Mouse (Mus musculus): ENCODE results near the gene Tdg. TPM values are rescaled to one million over a fixed set of nuclear protein-coding genes. Genes with fewer than 3 reads are reported as not detected.

The Tdg gene
- total RNA-seq, 2 experiments from 2014 or later, result 16.5 to 16.7 TPM

DNA sequence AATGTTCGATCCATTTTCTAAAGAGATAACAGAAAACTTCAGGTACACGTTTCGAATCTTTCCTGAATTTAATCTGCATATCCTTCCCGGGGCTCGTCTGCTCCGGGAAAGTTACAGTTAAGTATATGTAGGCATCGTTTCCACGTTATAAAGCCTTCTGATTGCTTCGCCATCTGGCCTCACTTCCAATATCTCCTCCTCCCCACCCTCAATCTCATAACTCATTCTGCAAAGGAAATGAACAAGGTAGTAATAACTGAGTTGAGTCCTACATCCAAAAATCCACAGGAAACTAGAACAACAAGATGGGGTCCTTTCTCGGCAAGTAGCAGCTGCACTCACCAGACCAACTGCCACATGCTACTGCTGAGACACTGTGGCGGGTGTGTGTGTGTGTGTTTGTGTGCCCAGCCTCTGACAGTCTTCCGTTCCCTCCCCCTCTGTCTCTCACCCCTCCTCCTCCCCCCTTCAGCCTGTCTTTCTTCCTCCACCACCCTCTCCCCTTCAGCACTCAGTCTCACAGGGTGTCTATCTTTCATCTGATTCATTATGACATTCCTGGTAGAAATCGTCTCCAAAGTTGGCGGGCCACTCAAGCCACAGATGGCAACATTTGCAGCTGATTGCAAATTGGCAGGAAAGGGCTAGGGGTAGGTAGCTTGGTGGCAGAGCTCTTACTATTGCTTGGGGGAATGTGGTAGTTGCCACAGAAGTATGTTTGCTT is 32.8 kb downstream of the Tdg start:
- DNase-seq, result no peak

DNA sequence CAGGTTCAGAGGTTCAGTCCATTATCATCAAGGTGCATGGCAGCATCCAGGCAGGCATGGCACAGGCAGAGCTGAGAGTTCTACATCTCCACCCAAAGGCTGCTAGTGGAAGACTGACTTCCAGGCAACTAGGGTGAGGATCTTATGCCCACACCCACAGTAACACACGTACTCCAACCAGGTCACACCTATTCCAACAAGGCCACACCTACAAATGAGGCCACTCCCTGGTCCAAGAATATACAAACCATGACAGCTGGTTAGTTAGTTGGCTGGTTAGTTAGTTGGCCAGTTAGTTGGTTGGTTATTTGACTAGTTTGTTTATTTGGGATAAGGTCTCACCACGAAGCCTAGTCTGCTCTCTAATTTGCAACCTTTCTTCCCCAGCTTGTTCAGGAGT is 33.7 kb downstream of the Tdg start:
- DNase-seq, result no peak

DNA sequence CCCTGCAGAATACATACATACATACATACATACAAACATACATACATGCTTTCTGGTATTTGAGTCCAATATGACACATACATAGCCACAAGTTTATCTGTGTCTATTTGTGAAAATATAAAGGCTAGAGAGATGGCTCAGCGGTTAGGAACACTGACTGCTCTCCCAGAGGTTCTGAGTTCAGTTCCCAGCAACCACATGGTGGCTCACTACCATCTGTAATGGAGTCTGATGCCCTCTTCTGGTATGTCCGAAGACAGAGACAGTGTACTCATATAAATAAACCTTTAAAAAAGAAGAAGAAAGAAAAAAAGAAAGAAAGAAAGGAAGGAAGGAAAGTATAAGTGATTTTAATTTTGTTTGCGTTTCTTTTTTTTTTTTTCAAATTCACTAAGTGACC is 36.3 kb downstream of the Tdg start:
- DNase-seq, result no peak

DNA sequence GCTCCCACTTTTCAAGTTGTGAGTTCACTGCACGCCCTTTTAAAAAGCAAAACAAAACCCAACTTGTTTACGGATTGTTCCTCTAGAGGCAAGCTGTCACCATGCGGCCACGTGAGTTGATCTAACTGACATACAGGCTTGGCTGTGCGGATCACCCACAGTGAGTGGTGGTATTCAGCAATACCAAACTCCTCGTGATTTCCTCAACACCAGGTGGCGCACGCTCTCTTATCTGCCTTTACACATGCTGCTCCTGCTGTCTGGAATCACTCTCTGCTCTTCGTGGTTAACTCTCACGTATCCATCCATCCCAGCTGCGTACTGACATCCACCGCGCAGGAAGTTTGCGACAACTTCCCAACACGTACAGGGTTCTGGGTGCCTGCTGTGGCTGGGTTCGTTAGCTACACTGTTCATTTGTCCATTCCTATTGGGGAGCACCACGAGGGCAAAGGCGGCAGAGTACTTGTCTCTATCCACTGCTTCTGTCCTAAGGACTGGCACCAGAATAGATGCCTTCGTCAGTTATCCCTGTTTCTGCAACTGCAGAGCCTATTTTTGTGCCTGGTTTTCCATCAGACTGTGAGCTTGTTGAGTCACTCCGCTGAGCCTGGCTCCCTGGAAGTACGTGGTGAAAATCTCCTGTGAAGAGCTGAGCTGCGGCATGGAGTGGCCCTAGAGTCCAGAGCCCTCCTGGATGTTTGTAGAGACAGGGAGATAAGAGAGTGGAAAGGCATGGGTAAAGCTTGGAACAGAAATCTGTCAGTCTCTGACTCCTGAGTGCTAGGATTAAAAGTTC is 37.0 kb downstream of the Tdg start:
- DNase-seq, result peak; percentile 65

DNA sequence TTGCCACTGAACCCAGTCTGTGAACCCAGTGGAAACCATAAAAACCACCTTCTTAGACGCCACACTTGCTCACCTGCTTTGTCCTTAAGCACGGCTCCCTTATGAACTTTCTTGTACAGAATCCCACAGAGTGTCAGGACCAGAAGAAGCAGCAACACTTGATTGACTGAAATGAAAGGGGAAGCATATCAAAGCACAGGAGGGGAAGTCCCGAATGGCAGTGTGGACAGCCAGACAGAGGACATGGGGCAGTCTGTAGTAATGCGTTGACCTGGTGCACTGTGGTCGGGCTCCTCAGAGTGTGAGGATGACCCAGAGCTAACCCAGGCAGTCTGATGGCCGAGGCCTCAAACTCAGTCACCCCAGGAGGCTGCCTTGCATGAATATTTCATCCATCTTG is 40.6 kb downstream of the Tdg start:
- no peak for DNase-seq

DNA sequence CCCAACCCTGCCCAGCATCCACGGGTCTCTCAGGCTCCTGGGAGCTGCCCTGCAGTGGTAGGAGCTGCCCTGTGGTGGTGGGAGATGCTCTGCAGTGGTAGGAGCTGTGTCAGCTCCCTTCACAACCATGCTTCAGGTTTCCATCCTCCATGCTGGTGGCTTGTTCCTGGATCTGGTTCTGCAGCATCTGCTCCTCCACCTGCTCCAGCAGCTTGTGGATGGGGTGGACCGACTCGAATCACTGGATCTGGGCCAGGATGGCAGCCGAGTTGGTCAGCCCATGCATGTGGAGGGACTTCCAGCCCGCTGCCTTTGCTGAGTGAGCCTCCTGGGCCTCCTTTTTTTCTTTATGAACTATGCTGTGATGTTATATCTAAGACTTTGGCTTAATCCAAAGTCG is 47.3 kb downstream of the Tdg start:
- DNase-seq, result no peak

DNA sequence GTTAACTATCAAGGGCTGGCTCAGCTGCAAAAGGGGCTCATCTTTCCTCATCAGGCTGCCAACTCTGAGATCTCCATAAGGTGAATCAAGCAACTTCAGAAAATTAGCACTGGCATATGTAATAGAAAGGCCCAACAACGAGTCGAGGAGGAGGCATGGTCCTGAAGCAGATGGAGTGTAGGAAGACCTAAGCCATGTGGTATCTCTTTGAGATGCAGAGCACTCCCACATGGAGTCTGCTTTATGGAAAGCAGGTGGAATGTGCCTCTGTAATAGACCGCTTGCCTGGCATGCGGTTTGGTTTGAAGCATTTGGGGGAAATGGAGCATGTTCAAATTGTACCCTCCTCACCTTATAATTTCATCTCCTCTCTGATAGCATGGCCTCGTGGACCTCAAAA is 51.1 kb downstream of the Tdg start:
- DNase-seq, result no peak

DNA sequence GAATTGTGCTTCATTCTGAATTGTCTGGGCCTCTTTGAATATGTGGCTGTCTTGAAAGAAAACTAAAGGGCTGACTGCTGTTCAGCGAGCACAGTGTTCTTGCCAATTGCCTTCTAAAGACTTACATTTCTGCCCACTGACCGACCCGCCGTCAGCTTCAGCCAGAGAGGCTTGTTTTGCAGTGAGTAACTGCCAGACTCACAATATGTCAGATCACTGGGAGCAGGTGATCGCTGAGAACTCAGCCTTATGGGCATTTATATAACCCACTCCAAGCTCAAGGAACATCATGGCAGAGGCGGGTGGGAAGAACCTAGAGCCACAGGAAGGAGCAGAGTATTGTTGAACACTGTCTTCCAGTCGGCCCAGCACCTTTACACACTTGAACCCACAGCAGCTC is 52.0 kb downstream of the Tdg start:
- no peak for DNase-seq

DNA sequence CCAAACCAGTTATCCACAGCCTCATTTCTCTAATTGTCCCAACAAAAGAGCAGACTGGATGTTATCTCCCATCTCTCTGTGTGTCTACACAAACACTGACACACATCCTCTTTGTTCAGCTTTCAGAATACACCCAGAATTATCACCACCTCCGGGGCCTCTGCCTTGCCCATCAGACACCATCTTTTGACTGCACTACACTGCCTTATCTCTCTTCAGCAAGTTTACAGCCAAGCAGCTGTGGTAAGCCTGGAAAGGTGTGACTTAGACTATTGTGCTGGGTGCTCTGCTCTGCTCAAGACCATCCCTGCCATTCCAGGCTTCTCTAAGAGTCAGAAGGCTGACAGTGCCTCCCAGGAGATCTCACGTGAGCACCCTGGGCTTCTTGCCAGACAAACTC is 55.8 kb downstream of the Tdg start:
- DNase-seq, result no peak

DNA sequence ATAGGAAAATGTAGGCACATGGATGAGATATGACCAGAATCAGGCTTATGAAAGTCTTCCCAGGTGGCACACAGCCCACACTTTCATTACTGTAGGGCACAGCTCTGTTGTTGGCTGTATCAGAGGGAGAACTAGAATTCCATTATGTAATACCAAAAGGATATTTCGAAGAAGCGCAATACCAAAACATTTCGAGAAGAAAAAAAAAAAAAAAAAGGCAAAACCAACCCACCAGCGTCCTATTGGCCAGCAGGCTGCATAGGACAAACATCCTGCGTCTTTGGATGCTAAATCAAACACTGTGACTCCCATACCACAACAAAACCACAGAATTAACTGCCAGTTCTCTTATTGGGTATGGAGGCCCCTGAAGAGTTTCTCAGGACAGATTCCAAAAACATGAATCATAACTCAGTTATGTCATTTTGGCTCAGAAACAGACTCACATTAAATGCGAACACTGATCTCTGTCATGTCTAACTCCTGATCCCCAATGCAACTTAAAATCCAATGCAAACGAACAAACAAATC is 60.1 kb downstream of the Tdg start:
- DNase-seq, result peak; percentile 27

DNA sequence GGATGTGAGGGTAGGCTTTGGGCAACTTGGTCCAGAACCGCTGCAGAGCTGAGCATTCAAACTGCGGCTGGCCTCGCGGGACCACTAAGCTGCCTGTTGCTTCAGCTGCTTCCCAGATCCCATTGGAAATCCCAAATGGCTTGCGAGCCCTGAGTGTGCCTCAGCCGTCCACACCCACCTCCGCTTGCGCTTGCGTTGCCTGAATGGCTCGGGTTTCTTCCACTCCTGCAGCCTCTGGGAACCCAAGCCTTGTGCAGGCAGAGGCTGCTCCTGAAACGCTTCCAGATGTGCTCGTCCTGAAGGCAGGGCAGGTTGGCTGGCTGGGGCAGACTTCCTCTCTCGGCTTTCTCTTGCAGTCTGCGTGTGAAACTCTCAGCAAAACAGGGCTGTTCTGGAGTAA is 60.9 kb downstream of the Tdg start, which contains the start of gene Glt8d2:
Gene Glt8d2, minus strand, starts transcription at position 157 of the 400 bp plus-strand sequence.
- DNase-seq, result peak; percentile 85

DNA sequence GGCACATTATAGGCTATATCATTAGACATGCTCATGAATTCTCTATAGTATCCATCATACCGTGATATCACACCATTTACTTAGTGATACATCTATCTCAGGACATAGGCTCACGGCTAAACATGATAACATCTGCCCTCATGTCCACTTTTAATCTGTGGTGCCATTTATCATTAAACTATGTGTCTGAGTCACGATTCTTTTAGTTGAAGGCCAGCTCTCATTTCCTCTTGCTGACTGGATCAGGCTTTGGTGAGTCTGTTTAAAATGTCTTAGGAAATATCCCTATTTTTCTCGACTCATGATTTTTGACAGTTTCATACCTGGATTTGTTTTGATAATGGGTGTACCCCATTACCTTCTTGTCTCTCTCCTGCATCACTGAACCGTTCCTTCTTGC is 66.3 kb downstream of the Tdg start, which contains the start of gene Hcfc2:
Gene Hcfc2, plus strand, starts transcription at position 205 of the 400 bp plus-strand sequence.
- no peak for DNase-seq

DNA sequence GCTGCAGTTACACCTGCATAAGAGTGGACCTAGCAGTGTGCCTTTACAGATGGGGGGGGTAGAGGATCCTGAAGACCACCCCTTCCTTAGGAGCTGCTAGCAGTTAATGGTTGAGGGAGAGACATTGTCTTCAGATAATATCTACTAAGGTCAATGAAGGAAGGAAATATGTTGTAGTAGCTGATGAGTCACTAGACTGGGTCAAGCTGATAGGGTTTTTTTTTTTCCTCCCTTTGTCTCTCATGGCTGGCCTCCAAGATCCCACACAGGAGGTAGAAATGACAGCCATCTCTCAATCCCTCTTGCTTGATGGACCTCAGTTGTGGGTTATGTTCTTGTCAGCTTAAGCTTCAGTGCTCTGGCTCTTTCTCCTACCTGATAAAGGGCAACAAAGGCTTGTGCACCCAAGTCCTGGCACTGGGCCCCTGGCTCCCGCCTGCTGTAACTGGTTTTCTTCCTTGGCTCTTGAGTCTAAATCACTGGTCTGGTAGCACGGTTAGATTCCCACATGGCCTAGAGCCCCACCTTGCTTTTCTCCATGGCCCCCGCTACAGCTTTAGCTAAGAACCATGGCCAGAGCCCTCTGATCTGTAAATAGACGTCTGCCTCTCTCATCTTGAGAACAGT is 66.9 kb downstream of the Tdg start:
- DNase-seq, result no peak

DNA sequence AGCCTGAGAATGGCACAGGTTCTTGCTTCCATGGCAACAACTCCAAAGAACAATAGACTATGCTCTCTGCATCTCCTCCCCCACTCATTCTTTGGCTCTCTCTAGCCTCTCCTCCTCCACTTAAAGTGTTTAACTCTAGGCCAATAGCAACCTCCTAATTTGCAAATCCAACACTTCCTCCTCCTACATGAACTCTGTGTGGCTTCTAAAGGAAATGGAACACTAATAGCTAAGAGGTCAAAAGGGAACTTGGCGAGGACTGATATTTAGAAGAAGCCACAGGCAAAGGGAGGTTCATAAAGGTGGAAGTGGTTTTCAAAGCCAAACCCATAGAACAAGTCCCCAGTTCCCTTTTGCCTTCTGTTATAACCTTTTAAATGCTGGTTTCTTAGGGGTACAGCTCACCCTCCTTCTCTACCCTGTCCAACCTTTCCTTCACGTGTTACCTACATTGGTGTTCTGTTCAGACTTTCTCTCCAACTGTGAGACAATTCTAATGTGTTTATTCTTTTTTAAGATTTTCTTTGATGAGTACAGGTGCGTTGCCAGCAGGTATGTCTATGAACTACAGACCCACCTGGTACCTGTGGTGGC is 67.8 kb downstream of the Tdg start:
- DNase-seq, result no peak

DNA sequence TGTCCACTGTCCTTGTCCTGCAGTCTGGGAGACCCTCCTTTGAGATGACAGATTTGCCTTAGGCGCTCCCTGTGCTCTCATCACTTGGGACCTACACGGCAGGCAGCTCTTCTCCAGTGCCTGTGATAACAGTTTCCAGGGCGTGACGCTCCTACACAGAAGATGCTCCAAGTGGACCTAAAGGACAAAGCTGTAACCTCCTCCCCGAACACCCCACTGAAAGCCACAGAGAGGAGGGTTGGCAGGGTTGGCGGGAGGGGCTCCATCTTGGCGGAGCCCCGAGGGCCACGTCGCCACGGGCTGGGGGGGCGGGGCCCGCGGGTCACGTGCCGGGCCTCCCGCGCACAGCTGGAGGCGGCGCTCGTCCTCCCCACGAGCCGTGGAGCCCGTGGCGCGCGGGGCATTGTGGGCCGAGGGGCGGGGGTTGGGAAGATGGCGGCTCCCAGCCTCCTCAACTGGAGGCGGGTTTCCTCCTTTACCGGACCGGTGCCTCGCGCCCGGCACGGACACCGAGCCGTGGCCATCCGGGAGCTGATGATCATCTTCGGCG is 69.2 kb downstream of the Tdg start:
- DNase-seq, result peak; percentile 90

DNA sequence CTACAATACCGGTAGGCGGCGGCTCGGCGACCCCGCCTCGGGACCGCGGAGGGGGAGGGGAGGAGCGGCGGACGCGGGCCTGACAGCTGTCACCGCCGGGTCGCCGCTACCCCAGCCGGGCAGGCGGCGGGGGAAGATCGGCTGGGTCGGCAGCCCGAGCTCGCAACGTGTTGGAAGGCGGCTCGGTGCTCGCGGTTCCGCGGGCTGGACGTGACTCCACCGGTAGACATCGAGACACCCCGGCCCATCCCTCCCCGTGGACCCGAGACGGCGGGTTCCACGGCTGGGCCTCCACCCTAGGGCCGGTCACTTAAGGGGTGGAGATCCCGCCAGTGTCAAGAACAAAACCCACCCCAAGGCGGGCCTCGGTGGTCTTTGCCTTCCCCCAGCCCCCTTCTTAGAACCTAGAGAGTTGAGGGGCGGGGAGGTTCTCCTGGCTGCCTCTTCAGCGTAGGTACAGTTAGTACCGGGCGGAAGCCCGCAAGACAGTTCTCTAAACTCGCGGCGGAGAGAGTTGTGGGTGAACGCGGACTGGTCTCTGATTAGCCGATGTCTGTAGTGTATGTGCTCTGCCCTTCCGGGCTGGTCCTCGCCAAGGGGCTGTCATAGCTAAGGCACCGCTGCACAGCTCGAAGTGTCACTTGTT is 69.8 kb downstream of the Tdg start:
- DNase-seq, result no peak

Other genes starting within 250 kb of the Tdg start
- gene Gm1553, start 137.2 kb upstream of the Tdg start, total RNA-seq (2021), result not detected
- 10 to 100 TPM; 28.8 to 30.7 TPM for gene 1190007I07Rik, start 6.6 kb upstream of the Tdg start, total RNA-seq (2021)
- 1 to 10 TPM; 2.2 to 3.2 TPM for gene Glt8d2, start 60.8 kb downstream of the Tdg start, total RNA-seq (2021)
- 10 to 100 TPM; 20.9 to 24.5 TPM for gene Hcfc2, start 66.3 kb downstream of the Tdg start, total RNA-seq (2021)
- gene Nfyb, start 134.3 kb downstream of the Tdg start, total RNA-seq (2021), result 10 to 100 TPM; 24.9 to 33.2 TPM
- gene Txnrd1, start 204.1 kb downstream of the Tdg start, total RNA-seq (2021), result 10 to 100 TPM; 48.6 to 49.7 TPM
- 1 to 10 TPM in 1 of 2 experiments, under 1 TPM in 1; 0.97 to 1.4 TPM for gene Eid3, start 236.8 kb downstream of the Tdg start, total RNA-seq (2021)

All from gastrocnemius, postnatal 25 days (tissue).